Mouse (Mus musculus) kidney, postnatal 36 days (tissue): ENCODE results near the gene Atpif1.
"Not testable (repeated sequence)": the region's sequence is repeated elsewhere in the genome, so short reads cannot be mapped to it uniquely, and the experiment has no call there.

Experiments
- DNase-seq, 2 experiments: peaks; one replicate each; pipeline ENCODE4 v3.0.0; 2021 to 2022; ENCODE audit warnings: mixed read lengths in 2 of 2

The Atpif1 gene

DNA sequence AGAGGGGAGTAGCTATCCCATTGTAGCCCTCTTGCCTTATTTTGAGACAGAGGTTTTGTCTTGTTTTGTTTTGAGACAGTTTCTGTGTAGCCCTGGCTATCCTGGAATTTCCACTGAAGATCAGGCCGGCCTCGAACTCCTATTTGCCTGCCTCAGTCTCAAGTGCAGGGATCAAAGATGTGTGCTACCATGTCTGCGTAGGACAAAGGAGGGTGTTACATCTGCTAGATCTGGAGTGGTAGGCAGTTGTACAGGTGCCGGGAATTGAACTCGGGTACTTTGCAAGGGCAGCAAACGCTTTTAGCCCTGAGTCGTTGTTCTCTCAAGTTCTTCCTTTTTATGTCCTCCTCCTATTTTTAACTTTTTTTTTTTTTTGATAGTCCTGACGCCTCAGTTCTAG is 42.4 kb downstream of the Atpif1 start:
- no peak for DNase-seq

DNA sequence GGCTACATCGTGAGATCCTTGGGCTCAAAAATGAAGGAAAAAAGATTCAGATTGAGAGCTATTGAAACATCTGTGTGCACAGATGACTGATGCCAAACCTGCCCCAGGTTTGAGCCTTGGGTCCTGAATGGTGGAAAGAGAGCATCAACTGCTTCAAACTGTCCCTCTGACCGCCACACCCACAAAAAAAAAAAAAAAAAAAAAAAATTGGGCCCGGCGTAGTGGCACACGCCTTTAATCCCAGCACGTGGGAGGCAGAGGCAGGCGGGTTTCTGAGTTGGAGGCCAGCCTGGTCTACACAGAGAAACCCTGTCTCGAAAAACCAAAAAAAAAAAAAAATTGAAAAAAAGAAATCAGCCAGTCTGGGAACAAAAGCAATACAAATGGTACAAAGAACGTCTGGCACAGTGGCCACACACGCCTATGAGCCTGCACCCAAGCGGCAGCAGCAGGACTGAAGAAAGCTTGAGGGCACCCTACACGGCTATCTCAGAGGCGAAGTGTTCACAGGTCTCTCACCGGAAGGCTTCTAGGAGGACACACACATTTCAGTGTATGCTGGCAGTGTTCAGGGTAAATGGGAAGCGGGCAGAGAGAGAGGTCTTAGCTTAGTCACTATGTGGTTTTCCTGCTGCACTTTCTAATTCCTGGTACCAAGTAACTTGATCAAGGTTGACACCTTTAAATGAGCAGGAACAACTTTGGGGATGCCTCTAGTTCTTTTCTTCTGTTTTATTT is 43.0 kb downstream of the Atpif1 start:
- DNase-seq: no peak

DNA sequence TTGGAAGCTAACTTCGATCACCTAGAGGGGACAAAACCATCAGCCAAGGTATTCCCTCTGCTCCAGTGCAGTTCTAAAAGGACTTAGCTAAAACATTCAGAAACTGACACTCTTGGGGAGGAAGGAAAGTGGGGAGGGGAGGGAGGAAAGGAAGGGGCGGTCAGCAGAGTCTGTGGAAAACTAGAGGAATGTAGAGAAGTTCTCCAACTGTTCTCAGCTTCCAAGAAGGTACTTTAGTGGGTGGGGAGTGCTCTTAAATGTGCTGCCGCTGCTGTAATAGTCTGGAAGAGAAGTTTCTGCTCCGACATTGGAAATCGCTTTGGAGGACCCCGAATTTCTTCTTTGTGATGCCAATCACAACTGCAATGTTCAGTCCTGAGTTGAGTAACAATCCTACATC is 44.5 kb downstream of the Atpif1 start:
- no peak for DNase-seq

DNA sequence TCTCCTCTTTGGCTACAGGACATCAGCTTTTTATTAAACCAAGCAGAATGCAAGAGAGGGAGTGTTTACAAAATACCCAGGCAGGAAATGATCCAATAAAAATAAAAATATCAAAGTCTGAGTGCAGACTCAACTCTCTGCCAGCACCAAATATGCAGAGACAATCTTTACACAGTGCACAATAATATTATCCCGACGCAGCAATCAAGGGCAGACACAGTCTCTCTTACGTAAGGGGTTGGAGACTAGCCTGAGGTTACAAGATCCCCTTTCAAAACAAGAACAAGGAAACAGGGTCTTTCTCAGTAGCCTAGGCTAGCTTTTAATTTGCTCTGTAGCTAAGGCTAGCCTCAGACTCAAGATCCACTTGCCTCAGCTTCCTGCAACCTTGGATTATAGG is 44.9 kb downstream of the Atpif1 start:
- no peak for DNase-seq

DNA sequence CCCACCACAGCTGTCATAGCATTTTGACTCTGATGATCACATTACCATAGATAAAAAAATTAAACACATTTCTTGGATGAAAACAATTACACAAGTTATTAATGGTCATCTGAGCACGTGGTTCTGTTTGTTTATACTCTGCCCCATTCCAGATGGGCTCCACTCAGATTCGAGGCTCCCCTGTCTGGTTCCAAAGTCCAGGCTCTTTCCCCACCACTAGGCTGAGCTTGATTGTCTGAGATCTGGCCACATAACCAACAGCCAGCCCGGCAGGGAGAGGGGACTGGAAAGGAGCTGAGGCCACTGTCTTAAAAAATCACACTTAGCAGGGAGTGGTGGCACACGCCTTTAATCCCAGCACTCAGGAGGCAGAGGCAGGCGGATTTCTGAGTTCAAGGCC is 48.6 kb downstream of the Atpif1 start:
- peak; percentile 67 to 79 for DNase-seq

DNA sequence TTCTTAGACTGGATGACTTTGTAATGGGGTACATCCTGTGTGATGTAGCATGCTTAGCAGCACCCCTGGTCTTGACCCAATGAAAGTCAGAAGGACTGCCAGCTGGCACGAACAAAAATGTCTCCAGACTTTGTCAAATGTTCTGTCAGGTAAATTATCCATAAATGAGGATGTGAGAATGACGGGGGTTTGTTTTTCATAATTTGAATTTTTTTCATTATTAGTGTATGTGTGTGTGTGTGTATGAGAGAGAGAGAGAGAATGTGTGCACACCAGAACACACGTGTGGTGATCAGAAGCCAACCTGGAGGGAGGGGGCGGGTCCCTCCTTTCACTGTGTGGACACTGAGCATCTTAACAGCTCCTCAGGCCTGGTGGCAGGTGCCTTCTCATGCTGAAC is 49.2 kb downstream of the Atpif1 start:
- DNase-seq: no peak

DNA sequence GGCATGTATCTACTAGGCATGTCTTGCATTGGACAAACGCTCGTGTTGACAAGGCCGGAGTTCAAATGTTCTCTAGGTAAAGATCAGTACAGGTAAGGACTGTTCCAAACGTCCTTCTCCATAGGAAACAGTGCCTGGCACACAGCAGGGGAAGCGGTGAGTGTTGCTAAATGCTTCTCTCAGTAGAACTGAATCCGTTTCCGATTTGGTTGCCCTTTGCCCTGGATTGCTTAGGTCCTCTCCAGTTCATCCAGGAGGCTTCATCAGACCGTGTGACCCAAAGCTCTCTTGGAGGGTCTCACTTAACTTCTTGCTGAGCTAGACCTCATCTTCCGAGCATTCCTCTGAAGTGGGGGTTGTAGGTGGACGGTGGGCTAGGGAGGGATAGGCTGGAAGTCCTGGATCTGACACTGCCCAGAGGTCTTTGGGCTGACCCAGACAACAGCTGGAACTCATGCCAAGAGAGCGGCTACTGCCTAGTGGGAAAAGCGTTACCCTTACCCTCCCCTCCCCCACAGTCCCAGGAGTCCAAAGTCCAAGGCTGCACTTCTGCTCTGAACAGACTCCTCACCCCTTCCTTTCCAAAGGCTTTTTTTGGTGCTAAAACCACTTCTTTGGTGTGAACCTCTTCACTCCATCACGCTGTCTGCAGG is 50.4 kb downstream of the Atpif1 start:
- peak; percentile 93 to 94 for DNase-seq

DNA sequence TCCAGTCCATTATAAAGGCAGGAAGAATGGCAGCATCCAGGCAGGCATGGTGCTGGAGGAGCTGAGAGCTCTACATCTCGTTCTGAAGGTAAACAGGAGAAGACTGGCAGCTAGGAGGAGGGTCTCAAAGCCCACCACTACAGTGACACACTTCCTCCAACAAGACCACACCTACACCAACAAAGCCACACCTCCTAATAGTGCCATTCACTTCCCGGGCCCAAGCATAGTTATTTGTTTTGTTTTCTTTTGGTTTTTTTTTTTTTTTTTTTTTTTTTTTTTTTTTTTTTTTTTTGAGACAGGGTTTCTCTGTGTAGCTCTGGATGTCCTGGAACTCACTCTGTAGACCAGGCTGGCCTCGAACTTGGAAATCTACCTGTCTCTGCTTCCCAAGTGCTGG is 51.4 kb downstream of the Atpif1 start:
- DNase-seq: not testable (repeated sequence)
